Mouse (Mus musculus): ENCODE measurements around the gene Klhl8.
A peak's percentile ranks its signal among the peaks of the same experiment; 100 is the strongest.

DNA sequence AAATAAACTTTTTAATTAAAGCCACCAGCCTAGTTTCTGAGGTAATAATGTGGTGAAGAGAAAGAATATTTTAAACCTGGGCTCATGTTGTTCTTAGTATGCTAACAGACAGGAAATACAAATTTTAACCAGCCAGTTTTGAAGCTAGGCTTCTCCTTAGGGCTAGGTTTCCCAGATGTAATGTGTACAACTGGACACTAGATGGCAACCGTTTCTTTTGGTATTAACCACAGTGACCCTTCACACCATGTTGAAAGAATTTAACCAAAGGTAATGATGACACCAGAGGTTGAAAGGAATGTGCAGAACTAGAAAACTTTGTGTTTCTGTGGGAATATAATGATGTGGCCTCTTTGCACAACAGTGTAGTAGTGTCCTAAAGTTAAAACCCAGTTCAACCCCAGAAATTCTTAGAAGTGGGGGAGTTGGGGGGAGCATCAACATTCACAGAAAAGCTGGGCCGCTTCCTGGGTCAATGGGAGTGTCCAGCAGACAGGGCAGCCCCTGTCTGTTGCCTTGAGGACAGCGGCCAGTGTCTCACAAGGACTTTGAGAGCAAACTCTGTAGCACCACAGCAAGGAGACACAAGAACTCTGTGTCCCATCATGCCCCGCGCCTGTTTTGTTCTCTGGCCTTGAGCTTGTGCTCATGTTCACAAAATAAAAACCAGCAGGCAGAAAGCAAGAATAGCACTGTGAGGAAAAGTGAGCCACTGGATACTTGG lies 54.6 kb downstream of the Klhl8 start:
- peak; percentile 27; the same call in 1 of the 2 replicates for TF ChIP-seq CTCF (IDR thresholded peaks at IDR 0.05; ENCODE audit: extremely low read depth, insufficient read depth, low read length)
- no peak for TF ChIP-seq POLR2A (IDR thresholded peaks at IDR 0.05; ENCODE audit: extremely low read depth, insufficient read depth, low read length)

All from cortical plate, adult 2 months (tissue).